Mouse (Mus musculus) liver, embryonic 12.5 days (tissue): ENCODE data around the gene Pip4k2b. TPM values are rescaled to one million over a fixed set of nuclear protein-coding genes. Genes with fewer than 3 reads are reported as not detected.

Experiments
- ATAC-seq: fragments of 200-750 bp; cut with Nextera tagmentation; 2 replicates; pipeline ENCODE4 v1.8.0; 2017; ENCODE audit warnings: moderate number of reproducible peaks, mild to moderate bottlenecking, moderate library complexity
- H3K27ac ChIP-seq: fragments of 300-500 bp; sonication (generic); 2 replicates; pipeline ENCODE4 v1.5.1; 2016; ENCODE audit warnings: mild to moderate bottlenecking
- H3K27me3 ChIP-seq: fragments of 300-500 bp; sonication (generic); replicated peaks from 2 replicates; pipeline ENCODE4 v1.6.1; 2016; ENCODE audit warnings: mild to moderate bottlenecking, moderate library complexity
- H3K36me3 ChIP-seq: fragments of 300-500 bp; sonication (generic); 2 replicates; pipeline ENCODE4 v1.6.1; 2016; ENCODE audit warnings: mild to moderate bottlenecking, moderate library complexity
- H3K4me1 ChIP-seq: fragments of 300-500 bp; sonication (generic); 2 replicates; pipeline ENCODE4 v1.6.1; 2016
- H3K4me2 ChIP-seq: fragments of 300-500 bp; sonication (generic); 2 replicates; pipeline ENCODE4 v1.6.1; 2016; ENCODE audit warnings: mild to moderate bottlenecking, moderate library complexity
- H3K4me3 ChIP-seq: fragments of 300-500 bp; sonication (generic); 2 replicates; pipeline ENCODE4 v1.5.1; 2016; ENCODE audit warnings: mild to moderate bottlenecking, moderate library complexity
- H3K9ac ChIP-seq: fragments of 300-500 bp; sonication (generic); 2 replicates; pipeline ENCODE4 v1.6.1; 2016; ENCODE audit warnings: mild to moderate bottlenecking, moderate library complexity
- H3K9me3 ChIP-seq: fragments of 300-500 bp; sonication (generic); replicated peaks from 2 replicates; pipeline ENCODE4 v1.6.1; 2016; ENCODE audit warnings: mild to moderate bottlenecking, moderate library complexity
- WGBS: fragments of 180-500 bp; shearing (Covaris S2); methylation state at CpG from one replicate; pipeline ENCODE4 v1.1.7; 2016; ENCODE audit not compliant: insufficient replicate concordance; 5-methylcytosine and 5-hydroxymethylcytosine counted together
- polyA plus RNA-seq: library from polyadenylated mRNA; unstranded; fragments of >200 nt; fragmentation: Nextera tagmentation; extraction: Ambion mirVana; gene quantifications from 2 replicates; pipeline ENCODE4 v1.2.1, GENCODE M21; 2016

The Pip4k2b gene
- polyA plus RNA-seq, 1 experiment from 2014 or later: 0.92 TPM

- ATAC-seq: no peak
- H3K9ac ChIP-seq: no peak overlapping the region
- no peak overlapping the region for H3K4me2 ChIP-seq
- no peaks in the 10 kb centered on the region for H3K9me3 ChIP-seq
- WGBS: 57% methylated on average over 7 of the region's 7 CpGs
- H3K4me1 ChIP-seq: peaks cover 31% of the 10 kb centered on the region
- peaks cover 9% of the 10 kb centered on the region for H3K36me3 ChIP-seq
- no peak overlapping the region for H3K4me3 ChIP-seq
- peaks cover 40% of the 10 kb centered on the region for H3K27me3 ChIP-seq
- no peak overlapping the region for H3K27ac ChIP-seq
Observed at GRCm38 (mm10) chr11:97684766-97685165, 59.7 kb downstream of the Pip4k2b start.

DNA sequence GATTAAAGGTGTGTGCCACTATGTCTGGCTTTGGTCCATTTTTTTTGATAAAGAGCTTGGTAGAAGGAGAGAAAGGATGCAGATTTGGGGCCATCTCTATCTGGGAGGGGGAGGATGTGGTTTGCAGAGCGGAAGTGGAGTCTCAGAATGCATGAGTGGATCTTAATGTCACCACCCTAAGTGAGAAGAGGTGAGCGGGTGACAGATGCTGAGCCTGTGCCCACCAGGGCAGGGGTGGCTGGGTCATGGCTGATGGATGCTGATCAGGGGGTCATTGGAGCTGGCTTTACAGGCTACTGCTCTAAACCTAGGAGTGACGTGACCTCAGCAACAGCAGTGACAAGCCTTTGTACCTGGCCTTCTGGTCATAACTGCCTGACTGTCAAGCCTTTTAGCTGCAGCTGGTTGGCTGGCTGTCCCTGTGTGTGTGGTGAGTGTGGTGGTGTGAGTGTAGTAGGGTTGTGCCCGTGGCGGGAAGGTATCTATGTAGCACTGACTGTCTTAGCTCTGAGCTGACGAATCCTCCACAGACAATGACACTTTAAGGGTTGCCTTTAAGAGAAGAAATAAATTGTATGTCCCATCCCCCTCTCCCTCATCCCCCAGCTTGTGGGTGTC, 60.3 kb downstream of the Pip4k2b start:
- WGBS: 43% methylated on average over 6 of the region's 6 CpGs
- Histone ChIP-seq H3K4me1 (peaks cover 31% of the 10 kb centered on the region), H3K27me3 (peaks cover 40% of the 10 kb centered on the region), H3K4me3 (no peak overlapping the region), H3K9me3 (no peaks in the 10 kb centered on the region), H3K9ac (no peak overlapping the region), H3K4me2 (no peak overlapping the region), H3K27ac (no peak overlapping the region), H3K36me3 (peaks cover 12% of the 10 kb centered on the region)
- ATAC-seq: no peak

DNA sequence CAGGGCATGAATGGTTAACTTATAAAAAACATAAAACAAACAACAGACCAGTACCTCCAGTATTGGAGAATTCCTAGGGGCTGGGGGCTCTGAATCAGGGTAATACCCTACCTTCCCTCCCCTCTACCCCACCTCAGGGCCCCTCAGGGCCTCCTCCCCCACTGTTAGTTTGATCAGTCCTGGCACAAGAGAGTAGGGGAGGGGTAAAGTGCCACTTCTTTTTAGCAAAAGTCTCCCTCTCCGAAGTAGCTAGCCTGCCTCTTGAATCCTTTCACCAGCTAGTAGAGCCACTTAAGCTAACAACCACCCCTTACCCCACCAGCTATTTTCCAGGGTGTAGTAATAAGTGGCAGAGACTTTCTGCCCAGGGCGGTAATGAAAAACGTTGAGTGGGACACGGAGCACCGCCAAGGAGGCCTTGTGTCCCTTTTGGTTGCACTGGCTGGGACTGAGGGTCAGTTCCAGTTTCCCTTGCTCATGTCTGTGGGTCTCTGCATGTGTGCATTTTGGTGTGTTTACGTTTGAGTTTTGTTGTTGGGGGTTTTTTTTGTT, 61.9 kb downstream of the Pip4k2b start:
- H3K27me3 ChIP-seq: peaks cover 40% of the 10 kb centered on the region
- peaks cover 13% of the 10 kb centered on the region for H3K36me3 ChIP-seq
- no peak for ATAC-seq
- H3K27ac ChIP-seq: no peak overlapping the region
- peaks cover 31% of the 10 kb centered on the region for H3K4me1 ChIP-seq
- H3K4me3 ChIP-seq: no peak overlapping the region
- H3K4me2 ChIP-seq: no peak overlapping the region
- H3K9ac ChIP-seq: no peak overlapping the region
- WGBS: 67% methylated on average over 6 of the region's 6 CpGs
- no peaks in the 10 kb centered on the region for H3K9me3 ChIP-seq

- Histone ChIP-seq H3K4me3 (no peak overlapping the region), H3K27me3 (peaks cover 32% of the 10 kb centered on the region), H3K9me3 (no peaks in the 10 kb centered on the region), H3K36me3 (peaks cover 20% of the 10 kb centered on the region), H3K4me1 (peaks cover 14% of the 10 kb centered on the region), H3K27ac (no peak overlapping the region), H3K9ac (no peak overlapping the region), H3K4me2 (no peak overlapping the region)
- WGBS: 85% methylated on average over 12 of the region's 12 CpGs
- ATAC-seq: no peak
Observed at GRCm38 (mm10) chr11:97680430-97680829, 64.1 kb downstream of the Pip4k2b start.

- WGBS: 74% methylated on average over 15 of the region's 15 CpGs
- H3K4me2 ChIP-seq: no peak overlapping the region
- H3K4me3 ChIP-seq: no peak overlapping the region
- ATAC-seq: no peak
- peaks cover 12% of the 10 kb centered on the region; the same call in 1 of the 2 replicates for H3K27me3 ChIP-seq
- H3K9me3 ChIP-seq: no peaks in the 10 kb centered on the region
- H3K9ac ChIP-seq: no peak overlapping the region
- no peak overlapping the region for H3K27ac ChIP-seq
- no peaks in the 10 kb centered on the region for H3K4me1 ChIP-seq
- peaks cover 33% of the 10 kb centered on the region for H3K36me3 ChIP-seq
Observed at GRCm38 (mm10) chr11:97678301-97678700, 66.2 kb downstream of the Pip4k2b start.

DNA sequence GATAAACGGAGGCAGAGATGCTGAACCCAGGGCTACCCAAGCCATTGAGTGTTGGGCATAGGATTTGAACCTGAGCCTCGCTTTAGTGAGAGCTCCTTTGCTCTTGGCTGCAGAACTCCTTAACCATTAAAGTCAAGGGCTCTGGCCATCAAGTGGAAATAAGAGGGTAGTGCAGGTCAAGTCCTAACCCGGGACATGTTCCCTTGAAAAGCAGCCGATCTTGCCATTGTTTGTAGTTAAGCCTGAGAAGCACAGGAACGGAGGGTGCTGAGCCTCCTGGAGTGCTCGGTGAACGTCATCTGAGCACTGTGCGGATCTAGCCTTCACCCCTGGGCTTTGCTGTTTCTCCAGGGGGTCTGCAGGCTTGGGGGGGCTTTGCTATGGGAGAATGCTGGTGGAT, 66.7 kb downstream of the Pip4k2b start:
- Histone ChIP-seq H3K4me3 (no peak overlapping the region), H3K4me1 (no peaks in the 10 kb centered on the region), H3K4me2 (no peak overlapping the region), H3K9me3 (no peaks in the 10 kb centered on the region), H3K27me3 (0 out of 2 replicates have a peak, but pooled peaks cover 9% of the 10 kb centered on the region), H3K36me3 (peaks cover 36% of the 10 kb centered on the region), H3K27ac (no peak overlapping the region), H3K9ac (no peak overlapping the region)
- 59% methylated on average over 8 of the region's 8 CpGs for WGBS
- ATAC-seq: no peak

DNA sequence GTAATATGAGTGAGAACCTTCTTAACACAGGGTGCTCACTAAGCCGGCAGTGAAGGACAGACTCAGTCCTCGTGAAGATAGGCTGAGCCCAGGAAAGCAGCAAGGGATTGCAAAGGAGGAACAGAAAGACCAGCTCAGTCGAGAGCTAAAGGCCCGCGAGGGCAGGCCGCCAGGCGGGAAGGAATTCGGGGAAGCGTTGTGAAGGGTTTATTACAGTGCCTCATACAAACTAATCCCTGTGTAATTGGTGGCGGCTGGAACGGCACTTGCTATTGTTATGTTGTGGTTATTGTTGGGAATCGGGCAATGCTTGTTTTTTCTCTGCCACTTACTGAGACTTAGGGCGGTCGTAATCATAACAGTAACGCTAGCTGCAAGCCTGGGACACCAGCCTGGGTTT, 67.1 kb downstream of the Pip4k2b start:
- H3K9me3 ChIP-seq: no peaks in the 10 kb centered on the region
- WGBS: 77% methylated on average over 15 of the region's 15 CpGs
- H3K36me3 ChIP-seq: peaks cover 40% of the 10 kb centered on the region
- no peak for ATAC-seq
- H3K4me2 ChIP-seq: no peak overlapping the region
- H3K4me1 ChIP-seq: no peaks in the 10 kb centered on the region
- no peak overlapping the region for H3K9ac ChIP-seq
- H3K27ac ChIP-seq: no peak overlapping the region
- no peak overlapping the region for H3K4me3 ChIP-seq
- 0 out of 2 replicates have a peak, but pooled peaks cover 9% of the 10 kb centered on the region for H3K27me3 ChIP-seq

DNA sequence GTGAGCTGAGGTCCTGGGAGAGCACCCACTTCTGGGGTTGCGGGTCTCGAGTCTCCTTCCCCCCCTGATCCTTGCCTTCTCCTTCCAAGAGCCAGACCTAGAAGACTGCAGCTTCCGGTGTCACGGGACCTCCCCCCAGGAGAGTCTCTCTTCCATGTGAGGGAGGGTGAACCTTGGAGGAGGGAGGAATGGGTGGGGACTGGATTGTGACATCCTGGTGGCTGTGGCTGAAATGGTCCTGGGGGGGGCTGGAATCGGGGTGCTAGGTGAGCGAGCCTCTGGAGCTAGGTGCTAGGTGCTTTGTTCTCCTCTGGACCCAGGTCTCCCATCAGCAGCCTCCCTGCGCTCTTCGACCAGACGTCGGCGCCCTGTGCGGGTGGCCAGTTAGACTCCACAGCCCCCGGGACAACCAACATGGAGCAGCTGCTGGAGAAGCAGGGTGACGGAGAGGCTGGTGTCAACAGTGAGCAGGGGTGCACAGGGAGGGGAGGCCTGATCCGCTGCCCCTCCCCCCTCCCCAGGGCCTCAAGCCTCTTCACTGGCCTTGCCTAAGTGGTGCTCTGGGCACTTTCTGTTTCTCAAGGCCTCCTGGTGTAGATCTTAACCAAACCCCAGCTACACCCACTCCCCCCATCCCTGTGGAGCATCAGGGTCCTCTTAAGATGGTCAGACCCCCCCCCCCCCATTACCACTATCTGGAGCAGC, 68.3 kb downstream of the Pip4k2b start:
- H3K27ac ChIP-seq: no peak overlapping the region
- 0 out of 2 replicates have a peak, but pooled peaks cover 19% of the 10 kb centered on the region for H3K27me3 ChIP-seq
- peaks cover 46% of the 10 kb centered on the region for H3K36me3 ChIP-seq
- no peak overlapping the region for H3K4me2 ChIP-seq
- H3K9me3 ChIP-seq: no peaks in the 10 kb centered on the region
- WGBS: 78% methylated on average over 15 of the region's 15 CpGs
- H3K4me3 ChIP-seq: no peak overlapping the region
- H3K9ac ChIP-seq: no peak overlapping the region
- no peaks in the 10 kb centered on the region for H3K4me1 ChIP-seq
- ATAC-seq: no peak

- Histone ChIP-seq H3K36me3 (peaks cover 50% of the 10 kb centered on the region), H3K27me3 (peaks cover 42% of the 10 kb centered on the region), H3K4me2 (no peak overlapping the region), H3K9ac (no peak overlapping the region), H3K9me3 (no peaks in the 10 kb centered on the region), H3K27ac (no peak overlapping the region), H3K4me3 (no peak overlapping the region), H3K4me1 (peaks cover 22% of the 10 kb centered on the region)
- 84% methylated on average over 11 of the region's 11 CpGs for WGBS
- no peak for ATAC-seq
Observed at GRCm38 (mm10) chr11:97673148-97673547, 71.4 kb downstream of the Pip4k2b start.

DNA sequence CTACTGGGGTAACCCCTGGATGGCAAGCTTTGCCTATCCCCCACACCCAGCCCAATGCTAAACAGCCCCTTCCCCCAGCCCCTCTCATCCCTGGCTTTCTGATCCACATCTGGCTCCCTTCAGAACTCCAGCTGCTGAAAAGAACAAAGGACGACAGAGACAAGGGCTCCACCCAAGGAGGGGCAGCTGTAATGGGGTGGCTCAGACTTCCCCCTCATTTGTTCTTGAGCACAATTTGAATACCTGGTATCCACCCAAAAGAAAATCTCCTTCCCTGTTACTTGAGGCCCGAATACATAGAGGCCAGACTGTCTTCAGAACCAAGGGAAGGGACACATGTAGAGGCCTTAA, 73.4 kb downstream of the Pip4k2b start:
- Histone ChIP-seq H3K27me3 (peaks cover 49% of the 10 kb centered on the region), H3K9me3 (no peaks in the 10 kb centered on the region), H3K9ac (no peak overlapping the region), H3K36me3 (peaks cover 48% of the 10 kb centered on the region), H3K27ac (no peak overlapping the region), H3K4me1 (peaks cover 22% of the 10 kb centered on the region), H3K4me3 (no peak overlapping the region), H3K4me2 (no peak overlapping the region)
- no peak for ATAC-seq
- WGBS: 35% methylated on average over 2 of the region's 2 CpGs

- H3K9me3 ChIP-seq: no peaks in the 10 kb centered on the region
- H3K4me1 ChIP-seq: peaks cover 22% of the 10 kb centered on the region
- H3K36me3 ChIP-seq: peaks cover 54% of the 10 kb centered on the region
- WGBS: 37% methylated on average over 13 of the region's 13 CpGs
- no peak overlapping the region for H3K4me2 ChIP-seq
- H3K9ac ChIP-seq: no peak overlapping the region
- no peak overlapping the region for H3K4me3 ChIP-seq
- peaks cover 52% of the 10 kb centered on the region for H3K27me3 ChIP-seq
- H3K27ac ChIP-seq: no peak overlapping the region
- ATAC-seq: 0 out of 2 replicates have a peak, but pooled peaks have one; percentile 17
Observed at GRCm38 (mm10) chr11:97670234-97671176, 74.0 kb downstream of the Pip4k2b start.
